Mouse (Mus musculus): ENCODE data around the gene Tle4. TPM values are rescaled to one million over a fixed set of nuclear protein-coding genes. Genes with fewer than 3 reads are reported as not detected.

Gene Tle4
- polyA plus RNA-seq, 1 experiment from 2014 or later: 26.7 TPM

- WGBS: 34% methylated on average over 9 of the region's 9 CpGs
- no peak overlapping the region for H3K27ac ChIP-seq (ENCODE audit: low read length)
- ATAC-seq: peak; percentile 60
These were observed 79.3 kb downstream of the Tle4 start for GRCm38 (mm10) chr19:14518438-14519044.

GRCm38 (mm10) chr19:14516420-14516819, 81.4 kb downstream of the Tle4 start:
- Histone ChIP-seq H3K4me3 (ENCODE audit: low read depth, low read length) (no peak overlapping the region), H3K27ac (ENCODE audit: low read length) (no peak overlapping the region), H3K4me2 (ENCODE audit: low read length) (no peak overlapping the region), H3K9me3 (replicated peaks; ENCODE audit: control insufficient read depth, low read length, poor library complexity, severe bottlenecking) (no peaks in the 10 kb centered on the region), H3K36me3 (ENCODE audit: control insufficient read depth, insufficient read depth, low read length) (0 out of 2 replicates have a peak, but pooled peaks cover 2% of the 10 kb centered on the region), H3K4me1 (ENCODE audit: control insufficient read depth, insufficient read depth, low read length) (peaks cover 12% of the 10 kb centered on the region), H3K27me3 (ENCODE audit: control insufficient read depth, insufficient read depth, low read depth, low read length) (no peaks in the 10 kb centered on the region), H3K9ac (ENCODE audit: low read depth, low read length) (no peak overlapping the region)
- WGBS: 98% methylated on average over 1 of the region's 1 CpGs
- ATAC-seq: no peak

More at GRCm38 (mm10) chr19:14518438-14519044, 79.3 kb downstream of the Tle4 start:
- H3K4me3 ChIP-seq (ENCODE audit: low read depth, low read length): no peak overlapping the region
- H3K36me3 ChIP-seq (ENCODE audit: control insufficient read depth, insufficient read depth, low read length): 0 out of 2 replicates have a peak, but pooled peaks cover 2% of the 10 kb centered on the region
- H3K9ac ChIP-seq (ENCODE audit: low read depth, low read length): no peak overlapping the region
- no peak overlapping the region for H3K4me2 ChIP-seq (ENCODE audit: low read length)
- H3K4me1 ChIP-seq (ENCODE audit: control insufficient read depth, insufficient read depth, low read length): peaks cover 12% of the 10 kb centered on the region
- H3K27me3 ChIP-seq (ENCODE audit: control insufficient read depth, insufficient read depth, low read depth, low read length): no peaks in the 10 kb centered on the region
- no peaks in the 10 kb centered on the region for H3K9me3 ChIP-seq (replicated peaks; ENCODE audit: control insufficient read depth, low read length, poor library complexity, severe bottlenecking)

DNA sequence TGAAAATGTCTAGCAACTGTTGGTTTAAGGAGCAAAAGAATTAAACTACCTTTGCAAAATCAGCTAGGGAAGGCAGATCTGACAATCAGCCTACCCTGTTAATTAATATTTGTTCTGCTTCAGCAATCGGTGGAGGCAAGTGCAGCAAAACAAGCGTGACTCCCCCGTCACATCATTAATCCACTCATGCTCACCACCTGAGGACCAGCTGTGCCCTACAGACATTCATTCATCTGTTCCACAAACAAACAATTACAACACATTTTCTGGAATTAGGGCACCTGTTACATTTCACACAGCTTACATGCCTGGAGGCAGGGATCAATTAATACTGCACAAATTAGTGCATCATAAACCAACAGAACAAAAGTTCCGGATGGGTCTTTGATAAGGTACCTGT, 89.0 kb downstream of the Tle4 start:
- no peaks in the 10 kb centered on the region for H3K9me3 ChIP-seq (replicated peaks; ENCODE audit: control insufficient read depth, low read length, poor library complexity, severe bottlenecking)
- no peak overlapping the region for H3K27ac ChIP-seq (ENCODE audit: low read length)
- H3K4me2 ChIP-seq (ENCODE audit: low read length): no peak overlapping the region
- WGBS: 26% methylated on average over 4 of the region's 4 CpGs
- H3K4me1 ChIP-seq (ENCODE audit: control insufficient read depth, insufficient read depth, low read length): peaks cover 38% of the 10 kb centered on the region
- no peaks in the 10 kb centered on the region for H3K27me3 ChIP-seq (ENCODE audit: control insufficient read depth, insufficient read depth, low read depth, low read length)
- no peak overlapping the region for H3K9ac ChIP-seq (ENCODE audit: low read depth, low read length)
- no peak for ATAC-seq
- no peak overlapping the region for H3K4me3 ChIP-seq (ENCODE audit: low read depth, low read length)
- no peaks in the 10 kb centered on the region for H3K36me3 ChIP-seq (ENCODE audit: control insufficient read depth, insufficient read depth, low read length)

DNA sequence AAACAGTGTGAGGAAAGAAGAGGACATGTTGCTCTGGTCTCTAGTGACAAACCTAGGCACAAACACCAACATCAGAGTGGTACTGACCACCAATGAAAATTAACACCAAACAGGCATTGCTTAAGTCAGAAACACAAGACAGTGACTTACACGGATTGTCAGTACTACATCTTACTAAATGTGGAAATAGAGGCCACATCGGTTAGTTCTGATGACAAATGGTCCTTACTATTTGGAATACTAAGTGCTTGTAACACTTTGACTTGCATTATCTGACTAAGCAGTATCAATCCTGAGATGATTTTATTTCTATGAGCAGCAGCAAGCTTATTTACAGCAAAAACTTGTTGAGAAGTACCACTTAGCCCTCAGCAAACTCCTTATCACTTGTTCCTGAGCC, 89.9 kb downstream of the Tle4 start:
- H3K9me3 ChIP-seq (replicated peaks; ENCODE audit: control insufficient read depth, low read length, poor library complexity, severe bottlenecking): no peaks in the 10 kb centered on the region
- no peaks in the 10 kb centered on the region for H3K36me3 ChIP-seq (ENCODE audit: control insufficient read depth, insufficient read depth, low read length)
- 44% methylated on average over 2 of the region's 2 CpGs for WGBS
- H3K27me3 ChIP-seq (ENCODE audit: control insufficient read depth, insufficient read depth, low read depth, low read length): no peaks in the 10 kb centered on the region
- ATAC-seq: no peak
- H3K4me3 ChIP-seq (ENCODE audit: low read depth, low read length): no peak overlapping the region
- peaks cover 40% of the 10 kb centered on the region for H3K4me1 ChIP-seq (ENCODE audit: control insufficient read depth, insufficient read depth, low read length)
- peak overlapping the region; percentile 33; the same call in 1 of the 2 replicates for H3K27ac ChIP-seq (ENCODE audit: low read length)
- H3K4me2 ChIP-seq (ENCODE audit: low read length): no peak overlapping the region
- H3K9ac ChIP-seq (ENCODE audit: low read depth, low read length): no peak overlapping the region

GRCm38 (mm10) chr19:14506875-14507670, 90.8 kb downstream of the Tle4 start:
- WGBS: 11% methylated on average over 3 of the region's 3 CpGs
- Histone ChIP-seq H3K27me3 (ENCODE audit: control insufficient read depth, insufficient read depth, low read depth, low read length) (no peaks in the 10 kb centered on the region), H3K4me1 (ENCODE audit: control insufficient read depth, insufficient read depth, low read length) (peaks cover 47% of the 10 kb centered on the region), H3K4me3 (ENCODE audit: low read depth, low read length) (no peak overlapping the region), H3K9ac (ENCODE audit: low read depth, low read length) (no peak overlapping the region), H3K27ac (ENCODE audit: low read length) (peak overlapping the region; percentile 70), H3K4me2 (ENCODE audit: low read length) (no peak overlapping the region), H3K36me3 (ENCODE audit: control insufficient read depth, insufficient read depth, low read length) (no peaks in the 10 kb centered on the region), H3K9me3 (replicated peaks; ENCODE audit: control insufficient read depth, low read length, poor library complexity, severe bottlenecking) (no peaks in the 10 kb centered on the region)
- 0 out of 2 replicates have a peak, but pooled peaks have one; percentile 26 for ATAC-seq

GRCm38 (mm10) chr19:14505885-14506548, 91.8 kb downstream of the Tle4 start:
- Histone ChIP-seq H3K9ac (ENCODE audit: low read depth, low read length) (no peak overlapping the region), H3K4me2 (ENCODE audit: low read length) (0 out of 2 replicates have a peak overlapping the region, but pooled peaks have one; percentile 5), H3K27me3 (ENCODE audit: control insufficient read depth, insufficient read depth, low read depth, low read length) (no peaks in the 10 kb centered on the region), H3K27ac (ENCODE audit: low read length) (peak overlapping the region; percentile 25; the same call in 1 of the 2 replicates), H3K4me1 (ENCODE audit: control insufficient read depth, insufficient read depth, low read length) (peaks cover 51% of the 10 kb centered on the region), H3K9me3 (replicated peaks; ENCODE audit: control insufficient read depth, low read length, poor library complexity, severe bottlenecking) (no peaks in the 10 kb centered on the region), H3K36me3 (ENCODE audit: control insufficient read depth, insufficient read depth, low read length) (no peaks in the 10 kb centered on the region), H3K4me3 (ENCODE audit: low read depth, low read length) (no peak overlapping the region)
- peak; percentile 44 for ATAC-seq
- WGBS: 32% methylated on average over 2 of the region's 2 CpGs

GRCm38 (mm10) chr19:14505401-14505800, 92.5 kb downstream of the Tle4 start:
- no peaks in the 10 kb centered on the region for H3K36me3 ChIP-seq (ENCODE audit: control insufficient read depth, insufficient read depth, low read length)
- H3K4me1 ChIP-seq (ENCODE audit: control insufficient read depth, insufficient read depth, low read length): peaks cover 56% of the 10 kb centered on the region
- H3K4me2 ChIP-seq (ENCODE audit: low read length): 0 out of 2 replicates have a peak overlapping the region, but pooled peaks have one; percentile 5
- WGBS: 6% methylated on average over 3 of the region's 3 CpGs
- peak; percentile 75 for ATAC-seq
- H3K27ac ChIP-seq (ENCODE audit: low read length): peak overlapping the region; percentile 25; the same call in 1 of the 2 replicates
- no peak overlapping the region for H3K4me3 ChIP-seq (ENCODE audit: low read depth, low read length)
- no peaks in the 10 kb centered on the region for H3K9me3 ChIP-seq (replicated peaks; ENCODE audit: control insufficient read depth, low read length, poor library complexity, severe bottlenecking)
- H3K9ac ChIP-seq (ENCODE audit: low read depth, low read length): no peak overlapping the region
- no peaks in the 10 kb centered on the region for H3K27me3 ChIP-seq (ENCODE audit: control insufficient read depth, insufficient read depth, low read depth, low read length)

GRCm38 (mm10) chr19:14503862-14504261, 94.0 kb downstream of the Tle4 start:
- Histone ChIP-seq H3K36me3 (ENCODE audit: control insufficient read depth, insufficient read depth, low read length) (no peaks in the 10 kb centered on the region), H3K27ac (ENCODE audit: low read length) (no peak overlapping the region), H3K4me3 (ENCODE audit: low read depth, low read length) (no peak overlapping the region), H3K4me2 (ENCODE audit: low read length) (no peak overlapping the region), H3K4me1 (ENCODE audit: control insufficient read depth, insufficient read depth, low read length) (peaks cover 60% of the 10 kb centered on the region), H3K27me3 (ENCODE audit: control insufficient read depth, insufficient read depth, low read depth, low read length) (no peaks in the 10 kb centered on the region), H3K9ac (ENCODE audit: low read depth, low read length) (no peak overlapping the region), H3K9me3 (replicated peaks; ENCODE audit: control insufficient read depth, low read length, poor library complexity, severe bottlenecking) (no peaks in the 10 kb centered on the region)
- 81% methylated on average over 6 of the region's 6 CpGs for WGBS
- no peak for ATAC-seq
